Mouse (Mus musculus) kidney, embryonic 14.5 days (tissue): ENCODE results near the gene Atp2b2. TPM values are rescaled to one million over a fixed set of nuclear protein-coding genes. Genes with fewer than 3 reads are reported as not detected.

Experiments
- ATAC-seq: fragments of 200-750 bp; cut with Nextera tagmentation; 2 replicates; pipeline ENCODE4 v1.8.0; 2017; ENCODE audit warnings: moderate number of reproducible peaks, mild to moderate bottlenecking, moderate TSS enrichment, moderate library complexity; ENCODE audit not compliant: low FRiP score, low TSS enrichment
- H3K27ac ChIP-seq: fragments of 300-500 bp; sonication (generic); 2 replicates; pipeline ENCODE4 v1.5.1; 2014; ENCODE audit warnings: low read depth, mild to moderate bottlenecking, low read length, moderate library complexity, mixed read lengths
- H3K27me3 ChIP-seq: fragments of 300-500 bp; sonication (generic); 2 replicates; pipeline ENCODE4 v1.6.1; 2014; ENCODE audit warnings: mild to moderate bottlenecking, low read length; ENCODE audit not compliant: control insufficient read depth, insufficient read depth
- H3K36me3 ChIP-seq: fragments of 300-500 bp; sonication (generic); 2 replicates; pipeline ENCODE4 v1.6.1; 2014; ENCODE audit warnings: low read length, mixed read lengths; ENCODE audit not compliant: control insufficient read depth, insufficient read depth
- H3K4me1 ChIP-seq: fragments of 300-500 bp; sonication (generic); 2 replicates; pipeline ENCODE4 v1.6.1; 2014; ENCODE audit warnings: low read length, mixed read lengths; ENCODE audit not compliant: control insufficient read depth, insufficient read depth
- H3K4me2 ChIP-seq: fragments of 300-500 bp; sonication (generic); replicated peaks from 2 replicates; pipeline ENCODE4 v1.6.1; 2014; ENCODE audit warnings: low read depth, mild to moderate bottlenecking, low read length
- H3K4me3 ChIP-seq: fragments of 300-500 bp; sonication (generic); 2 replicates; pipeline ENCODE4 v1.5.1; 2014; ENCODE audit warnings: mild to moderate bottlenecking, low read length
- H3K9ac ChIP-seq: fragments of 300-500 bp; sonication (generic); 2 replicates; pipeline ENCODE4 v1.6.1; 2014; ENCODE audit warnings: low read depth, mild to moderate bottlenecking, low read length, moderate library complexity
- H3K9me3 ChIP-seq: fragments of 300-500 bp; sonication (generic); 2 replicates; pipeline ENCODE4 v1.6.1; 2016; ENCODE audit warnings: low read length; ENCODE audit not compliant: control insufficient read depth
- WGBS: fragments of 180-500 bp; shearing (Covaris S2); extraction: QIAGEN DNeasy Blood & Tissue Kit; methylation state at CpG from one replicate; pipeline ENCODE4 v1.1.7; 2014; 5-methylcytosine and 5-hydroxymethylcytosine counted together
- polyA plus RNA-seq: library from polyadenylated mRNA; unstranded; fragments of >200 nt; fragmentation: Nextera tagmentation; extraction: Ambion mirVana; gene quantifications from 2 replicates; pipeline ENCODE4 v1.2.1, GENCODE M21; 2014

The Atp2b2 gene
- polyA plus RNA-seq, 1 experiment from 2014 or later: 0.47 TPM

DNA sequence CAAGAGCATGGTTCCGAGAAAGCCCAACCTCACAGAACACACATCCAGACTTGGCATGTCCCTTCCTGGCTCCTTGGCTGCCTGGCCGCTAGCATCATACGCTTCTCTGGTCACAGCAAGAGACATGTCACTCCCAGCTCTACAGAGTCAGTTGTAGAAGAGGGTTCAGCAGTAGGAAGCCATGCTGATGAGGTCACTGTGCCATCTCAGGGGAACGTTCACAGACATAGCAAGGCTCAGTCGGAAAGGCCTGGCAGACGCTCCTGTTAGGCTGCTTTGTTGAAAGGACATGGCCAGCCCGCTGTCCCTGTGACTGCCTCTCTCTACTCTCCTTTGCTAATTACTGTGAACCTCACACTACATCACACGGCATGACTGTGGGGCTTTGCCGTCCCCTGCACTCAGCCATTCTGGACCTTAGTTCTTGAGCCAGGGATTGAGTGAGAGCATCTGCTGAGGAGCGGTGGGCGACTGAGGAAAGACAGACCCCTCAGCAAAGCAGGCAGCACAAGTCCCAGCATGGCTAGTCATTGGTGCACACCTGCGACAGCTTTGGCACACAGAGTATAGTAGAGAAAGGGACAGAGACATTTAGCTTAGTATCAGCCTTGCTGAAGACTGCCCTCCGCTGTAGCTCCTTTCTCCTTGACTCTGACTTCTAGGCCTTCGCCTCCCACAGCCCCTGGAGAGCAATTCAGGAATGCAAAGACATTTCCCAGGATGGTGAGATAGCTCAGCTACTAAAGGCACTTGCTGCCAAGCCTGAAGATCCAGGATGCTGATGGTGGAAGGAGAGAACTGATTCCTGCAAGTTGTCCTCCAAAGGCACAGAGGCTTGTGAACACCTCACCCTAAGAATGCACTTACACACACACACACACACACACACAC, 108.9 kb downstream of the Atp2b2 start:
- ATAC-seq: no peak
- H3K9ac ChIP-seq: no peak overlapping the region
- H3K4me1 ChIP-seq: no peaks in the 10 kb centered on the region
- no peaks in the 10 kb centered on the region for H3K36me3 ChIP-seq
- 78% methylated on average over 14 of the region's 14 CpGs for WGBS
- no peaks in the 10 kb centered on the region for H3K9me3 ChIP-seq
- no peak overlapping the region for H3K27ac ChIP-seq
- no peak overlapping the region for H3K4me2 ChIP-seq
- no peaks in the 10 kb centered on the region for H3K27me3 ChIP-seq
- H3K4me3 ChIP-seq: no peak overlapping the region

DNA sequence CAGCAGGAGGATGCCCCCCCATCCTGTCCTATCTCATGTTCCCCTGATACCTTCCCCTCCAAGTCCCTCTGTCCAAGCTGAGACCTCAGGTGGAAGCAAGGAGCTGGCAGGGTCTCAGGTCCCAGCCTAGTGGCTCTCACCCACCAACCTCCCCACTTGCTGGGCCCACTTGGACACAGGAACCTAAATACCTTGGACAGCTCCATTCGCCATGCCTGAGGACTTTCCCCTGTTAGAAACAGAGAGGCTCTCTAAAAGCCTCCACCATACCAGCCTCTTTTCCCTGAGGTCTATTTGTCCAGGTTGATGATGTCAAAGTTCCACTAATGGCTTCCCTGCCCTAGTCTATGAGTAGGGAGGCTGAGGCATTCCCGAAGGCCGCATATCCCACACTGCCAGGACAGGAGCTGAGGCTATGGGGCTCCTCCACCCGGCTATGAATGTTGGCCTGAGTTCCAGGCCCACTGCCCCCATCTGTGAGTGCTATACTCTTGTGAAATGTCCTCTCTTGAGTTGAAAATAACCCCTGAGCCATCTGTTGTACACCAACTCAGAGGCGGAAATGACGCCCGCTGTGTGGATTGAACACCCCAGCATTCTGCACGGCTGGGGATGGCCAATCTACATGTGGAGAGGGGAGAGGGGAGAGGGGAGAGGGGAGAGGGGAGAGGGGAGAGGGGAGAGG, 113.1 kb downstream of the Atp2b2 start:
- H3K4me2 ChIP-seq: no peak overlapping the region
- no peak overlapping the region for H3K27ac ChIP-seq
- H3K9ac ChIP-seq: no peak overlapping the region
- H3K36me3 ChIP-seq: no peaks in the 10 kb centered on the region
- 90% methylated on average over 8 of the region's 8 CpGs for WGBS
- no peak overlapping the region for H3K4me3 ChIP-seq
- no peaks in the 10 kb centered on the region for H3K9me3 ChIP-seq
- H3K27me3 ChIP-seq: no peaks in the 10 kb centered on the region
- no peak for ATAC-seq
- H3K4me1 ChIP-seq: no peaks in the 10 kb centered on the region

DNA sequence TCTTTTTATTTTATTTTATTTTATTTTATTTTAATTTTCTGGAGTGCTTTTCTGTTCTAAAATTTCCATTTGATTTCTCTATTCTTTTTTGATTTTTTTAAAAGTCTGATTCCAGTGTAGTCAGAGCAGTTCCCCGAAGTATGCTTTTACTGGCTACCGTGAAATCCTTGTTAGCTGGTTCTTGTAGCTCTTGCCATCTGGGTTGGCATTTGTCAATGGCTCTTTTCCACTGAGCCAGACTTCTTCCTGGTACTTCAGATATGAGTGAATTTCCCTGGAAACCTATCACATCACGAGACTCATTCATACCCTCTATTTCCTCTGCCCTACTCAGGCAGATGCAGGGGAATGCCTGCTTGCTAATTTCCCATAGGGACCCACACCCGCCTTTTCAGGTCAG, 119.2 kb downstream of the Atp2b2 start:
- H3K27ac ChIP-seq: no peak overlapping the region
- WGBS: 83% methylated on average over 4 of the region's 4 CpGs
- ATAC-seq: no peak
- H3K36me3 ChIP-seq: no peaks in the 10 kb centered on the region
- no peaks in the 10 kb centered on the region for H3K9me3 ChIP-seq
- H3K4me1 ChIP-seq: no peaks in the 10 kb centered on the region
- H3K9ac ChIP-seq: no peak overlapping the region
- H3K4me3 ChIP-seq: no peak overlapping the region
- no peaks in the 10 kb centered on the region for H3K27me3 ChIP-seq
- no peak overlapping the region for H3K4me2 ChIP-seq

DNA sequence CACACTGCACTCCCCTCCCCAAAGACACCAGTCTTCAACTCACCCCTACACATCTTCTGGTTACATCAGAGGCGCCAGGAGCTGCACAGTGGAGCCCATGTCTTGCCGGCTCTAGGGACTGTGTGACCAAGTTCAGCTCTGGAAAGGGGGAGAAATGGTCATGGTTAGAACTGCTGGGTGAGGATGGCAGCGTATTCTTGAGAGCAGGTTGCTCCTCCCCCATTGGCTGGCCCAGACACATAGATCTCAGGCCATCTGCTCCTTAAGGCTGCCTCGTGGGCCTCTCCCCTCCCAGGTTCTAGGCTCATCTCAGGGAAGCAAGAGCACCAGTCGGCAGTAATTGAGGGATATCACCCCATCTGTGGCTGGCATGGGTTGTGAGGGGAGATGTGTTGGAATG, 121.9 kb downstream of the Atp2b2 start:
- no peak overlapping the region for H3K9ac ChIP-seq
- H3K36me3 ChIP-seq: no peaks in the 10 kb centered on the region
- no peaks in the 10 kb centered on the region for H3K27me3 ChIP-seq
- 66% methylated on average over 5 of the region's 5 CpGs for WGBS
- no peaks in the 10 kb centered on the region for H3K9me3 ChIP-seq
- H3K4me3 ChIP-seq: no peak overlapping the region
- no peak overlapping the region for H3K4me2 ChIP-seq
- H3K4me1 ChIP-seq: no peaks in the 10 kb centered on the region
- no peak overlapping the region for H3K27ac ChIP-seq
- ATAC-seq: no peak

DNA sequence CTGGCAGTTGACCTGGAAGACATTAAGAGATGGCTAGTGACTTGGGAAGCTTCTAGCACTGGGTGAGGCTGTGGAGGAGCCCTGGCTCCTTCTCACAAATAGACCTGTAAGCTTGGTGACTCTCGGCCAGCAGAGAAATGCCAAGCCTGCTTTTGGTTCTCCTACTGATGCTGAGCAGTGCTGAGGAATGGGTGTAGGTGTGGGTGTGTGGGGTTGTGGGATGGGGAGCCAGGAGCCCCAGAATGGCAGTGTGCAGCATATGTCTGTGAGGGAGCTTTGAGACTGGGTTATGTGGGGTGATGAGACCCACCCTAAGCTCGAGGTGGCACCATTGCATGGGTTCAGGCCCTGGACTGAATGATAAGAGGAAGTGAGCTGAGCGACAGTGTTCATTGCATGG, 129.7 kb downstream of the Atp2b2 start:
- Histone ChIP-seq H3K9me3 (no peaks in the 10 kb centered on the region), H3K9ac (no peak overlapping the region), H3K4me3 (no peak overlapping the region), H3K4me1 (no peaks in the 10 kb centered on the region), H3K4me2 (no peak overlapping the region), H3K27ac (no peak overlapping the region), H3K27me3 (no peaks in the 10 kb centered on the region), H3K36me3 (no peaks in the 10 kb centered on the region)
- ATAC-seq: no peak
- WGBS: 76% methylated on average over 3 of the region's 3 CpGs

DNA sequence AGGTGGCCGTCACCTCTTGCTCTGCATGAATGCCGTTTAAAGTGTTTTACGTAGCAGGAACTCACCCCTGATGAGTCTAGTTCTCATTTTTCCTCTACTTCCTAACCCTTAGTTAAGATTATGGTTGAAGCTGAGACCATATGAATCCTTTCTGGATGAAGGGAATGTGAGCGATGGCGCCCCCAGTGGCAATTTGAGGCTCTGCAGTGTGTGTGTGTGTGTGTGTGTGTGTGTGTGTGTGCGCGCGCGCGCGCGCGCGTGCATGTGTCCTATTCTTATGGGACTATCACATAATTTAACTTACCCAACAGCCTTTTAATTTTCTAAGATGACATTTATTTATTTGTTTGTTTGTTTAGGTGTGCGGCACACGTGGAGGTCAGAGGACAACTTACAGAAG, 131.3 kb downstream of the Atp2b2 start:
- H3K9me3 ChIP-seq: no peaks in the 10 kb centered on the region
- WGBS: 75% methylated on average over 16 of the region's 16 CpGs
- no peak overlapping the region for H3K4me3 ChIP-seq
- H3K27ac ChIP-seq: no peak overlapping the region
- ATAC-seq: no peak
- H3K36me3 ChIP-seq: no peaks in the 10 kb centered on the region
- no peak overlapping the region for H3K9ac ChIP-seq
- H3K4me2 ChIP-seq: no peak overlapping the region
- H3K4me1 ChIP-seq: no peaks in the 10 kb centered on the region
- no peaks in the 10 kb centered on the region for H3K27me3 ChIP-seq

DNA sequence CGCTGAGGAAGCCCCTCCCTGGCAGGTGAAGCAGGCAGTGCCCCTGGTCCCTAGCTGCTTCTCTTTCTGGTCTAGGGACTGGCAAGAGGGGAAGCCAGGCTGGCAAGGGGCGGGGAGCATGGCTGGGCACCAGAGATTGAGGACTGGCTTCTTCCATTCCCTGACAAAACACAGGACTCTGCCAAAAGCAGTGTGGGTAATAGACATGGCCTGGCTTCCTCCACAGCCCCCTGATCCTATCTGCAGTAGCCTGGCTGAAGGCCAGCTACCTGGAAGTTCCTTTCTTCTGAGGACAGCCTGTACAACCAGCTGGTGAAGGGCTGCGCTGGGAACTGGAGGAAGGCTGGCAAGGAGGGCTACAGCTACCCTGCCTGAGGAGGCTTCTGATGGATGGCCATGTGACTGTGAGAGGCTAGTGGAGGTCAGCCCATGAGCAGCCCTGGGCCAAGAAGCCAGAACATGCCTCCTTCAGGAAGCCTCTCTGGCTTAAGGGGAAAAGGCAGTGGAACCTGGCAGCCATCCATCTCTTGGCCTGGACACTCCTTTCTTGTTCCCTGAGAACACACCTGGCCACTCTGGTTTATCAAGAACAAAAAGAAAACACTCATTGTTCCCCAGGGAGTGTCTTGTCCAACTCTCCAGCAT, 131.9 kb downstream of the Atp2b2 start:
- no peaks in the 10 kb centered on the region for H3K4me1 ChIP-seq

DNA sequence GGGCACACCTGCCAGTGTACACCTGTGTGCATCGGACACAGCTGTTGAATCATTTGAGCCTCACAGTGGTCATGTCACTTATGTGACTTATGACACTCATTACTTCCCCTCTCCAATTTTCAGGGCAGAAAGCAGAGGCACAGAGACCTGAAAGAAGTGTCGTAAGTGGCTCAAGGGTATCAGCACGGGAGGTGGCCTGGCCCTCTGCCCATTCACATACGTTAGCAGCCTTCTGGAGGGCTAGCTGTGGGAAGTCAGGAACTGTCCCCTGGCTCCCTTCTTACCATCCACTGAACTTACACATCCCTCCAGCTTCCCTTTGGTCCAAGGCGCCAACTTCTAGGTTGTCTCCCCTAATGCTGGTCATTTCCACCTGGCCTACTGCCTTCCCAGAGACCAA, 132.6 kb downstream of the Atp2b2 start:
- no peaks in the 10 kb centered on the region for H3K4me1 ChIP-seq
- no peak overlapping the region for H3K27ac ChIP-seq
- H3K4me2 ChIP-seq: no peak overlapping the region
- no peak overlapping the region for H3K4me3 ChIP-seq
- H3K9ac ChIP-seq: no peak overlapping the region
- no peak for ATAC-seq
- H3K36me3 ChIP-seq: no peaks in the 10 kb centered on the region
- H3K27me3 ChIP-seq: no peaks in the 10 kb centered on the region
- 75% methylated on average over 5 of the region's 5 CpGs for WGBS
- no peaks in the 10 kb centered on the region for H3K9me3 ChIP-seq

More for the DNA sequence above, 131.9 kb downstream of the Atp2b2 start:
- Histone ChIP-seq H3K27me3 (no peaks in the 10 kb centered on the region), H3K4me3 (no peak overlapping the region), H3K27ac (no peak overlapping the region), H3K9ac (no peak overlapping the region), H3K9me3 (no peaks in the 10 kb centered on the region), H3K4me2 (no peak overlapping the region), H3K36me3 (no peaks in the 10 kb centered on the region)
- WGBS: 85% methylated on average over 3 of the region's 3 CpGs
- no peak for ATAC-seq

DNA sequence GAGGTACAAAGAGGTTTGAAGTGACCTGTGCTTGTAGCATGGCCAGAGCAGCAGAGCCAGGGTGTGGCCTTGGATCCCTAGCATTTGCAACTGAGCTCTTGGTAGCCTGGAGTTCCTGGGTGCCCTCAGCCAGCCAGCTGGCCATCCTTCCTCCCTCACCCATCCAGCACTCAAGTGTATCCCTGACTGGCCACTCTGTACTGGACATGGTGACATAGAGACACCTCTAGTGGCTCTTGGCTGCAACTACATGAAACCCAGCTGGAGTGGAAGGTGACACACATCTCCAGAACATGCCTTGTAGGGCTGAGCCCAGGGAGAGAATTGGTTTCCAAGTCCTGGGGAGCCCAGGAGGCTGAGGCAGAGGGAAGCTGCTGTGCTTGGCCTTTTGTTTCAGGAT, 134.3 kb downstream of the Atp2b2 start:
- no peaks in the 10 kb centered on the region for H3K9me3 ChIP-seq
- H3K9ac ChIP-seq: no peak overlapping the region
- H3K27me3 ChIP-seq: no peaks in the 10 kb centered on the region
- no peaks in the 10 kb centered on the region for H3K4me1 ChIP-seq
- ATAC-seq: no peak
- H3K4me3 ChIP-seq: no peak overlapping the region
- H3K36me3 ChIP-seq: no peaks in the 10 kb centered on the region
- no peak overlapping the region for H3K4me2 ChIP-seq
- H3K27ac ChIP-seq: no peak overlapping the region
